Mouse (Mus musculus): ENCODE measurements at regions not wholly inside any gene's neighbourhood (a gene's known extent, or its start where the extent isn't known, plus 50 kb on each side); places are given as distances from the start of the nearest gene placed in this dataset.

DNA sequence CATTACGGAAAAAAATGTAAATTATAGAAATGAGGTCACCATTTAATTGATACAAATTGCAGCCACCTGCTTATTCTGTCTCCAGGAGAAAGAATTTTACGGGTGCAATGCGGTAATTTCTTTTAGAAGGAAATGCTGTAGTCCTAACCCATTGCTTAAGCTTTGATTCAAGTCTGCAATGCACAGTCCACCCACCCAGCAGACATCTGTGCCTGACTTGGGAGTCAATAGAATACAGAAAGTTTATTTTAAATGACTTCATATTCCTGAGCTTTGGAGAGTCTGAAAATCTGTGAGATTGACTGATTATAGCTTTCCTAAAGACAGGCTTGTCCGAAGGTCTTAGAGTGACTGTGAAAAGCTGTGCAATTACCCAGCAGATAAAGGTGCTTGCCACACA is 693.8 kb upstream of the Tmem132c start:
- Histone ChIP-seq H3K4me1 (no peaks in the 10 kb centered on the region), H3K9me3 (replicated peaks) (no peaks in the 10 kb centered on the region), H3K4me3 (replicated peaks) (no peak overlapping the region), H3K9ac (no peak overlapping the region), H3K27ac (no peak overlapping the region), H3K27me3 (no peaks in the 10 kb centered on the region), H3K4me2 (no peak overlapping the region), H3K36me3 (no peaks in the 10 kb centered on the region)
- 83% methylated on average over 4 of the region's 4 CpGs for WGBS
- no peak for ATAC-seq (replicated peaks; ENCODE audit: low FRiP score)

DNA sequence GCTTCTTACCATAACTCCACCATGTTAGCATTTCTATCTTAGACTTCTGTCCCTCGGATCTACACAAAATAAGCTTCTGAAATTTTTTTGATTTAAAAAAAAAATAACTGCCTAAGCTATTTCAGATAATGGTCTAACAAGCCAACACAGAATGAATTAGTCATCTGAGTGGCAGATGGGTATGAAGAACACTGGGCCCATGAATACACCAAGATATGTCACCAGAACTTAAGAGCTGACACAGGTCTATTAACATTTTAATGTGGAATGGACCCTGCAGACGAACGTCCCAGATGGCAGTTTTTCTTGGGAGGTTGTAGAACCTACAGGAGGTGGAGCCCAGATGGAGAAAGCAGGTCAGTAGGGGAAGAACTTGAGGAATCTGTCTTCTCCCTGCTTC is 689.9 kb upstream of the Tmem132c start:
- no peak overlapping the region for H3K27ac ChIP-seq
- H3K9me3 ChIP-seq (replicated peaks), result no peaks in the 10 kb centered on the region
- no peaks in the 10 kb centered on the region for H3K36me3 ChIP-seq
- no peak for ATAC-seq (replicated peaks; ENCODE audit: low FRiP score)
- H3K4me1 ChIP-seq, result no peaks in the 10 kb centered on the region
- WGBS, result 68% methylated on average over 3 of the region's 3 CpGs
- no peaks in the 10 kb centered on the region for H3K27me3 ChIP-seq
- H3K4me2 ChIP-seq, result no peak overlapping the region
- H3K4me3 ChIP-seq (replicated peaks), result no peak overlapping the region
- no peak overlapping the region for H3K9ac ChIP-seq

DNA sequence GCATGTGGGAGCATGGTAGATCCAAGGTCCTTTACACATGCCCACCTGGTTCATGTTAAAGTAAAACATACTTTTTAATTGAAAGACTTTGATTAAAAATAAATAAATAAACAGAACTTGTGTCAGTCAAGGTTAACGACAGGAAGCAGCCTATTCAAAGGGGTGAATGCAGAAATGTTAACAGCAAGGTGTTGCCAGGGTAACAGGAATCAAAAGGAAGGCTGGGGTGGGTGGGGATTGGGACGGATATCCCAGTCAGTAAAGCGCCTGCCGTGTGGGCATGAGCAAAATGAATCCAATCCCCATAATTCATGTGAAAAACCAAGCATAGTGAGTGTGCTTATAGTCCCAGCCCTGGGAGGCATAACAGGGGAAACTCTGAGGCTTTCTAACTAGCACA is 682.6 kb upstream of the Tmem132c start:
- H3K4me3 ChIP-seq (replicated peaks), result no peak overlapping the region
- 40% methylated on average over 4 of the region's 4 CpGs for WGBS

DNA sequence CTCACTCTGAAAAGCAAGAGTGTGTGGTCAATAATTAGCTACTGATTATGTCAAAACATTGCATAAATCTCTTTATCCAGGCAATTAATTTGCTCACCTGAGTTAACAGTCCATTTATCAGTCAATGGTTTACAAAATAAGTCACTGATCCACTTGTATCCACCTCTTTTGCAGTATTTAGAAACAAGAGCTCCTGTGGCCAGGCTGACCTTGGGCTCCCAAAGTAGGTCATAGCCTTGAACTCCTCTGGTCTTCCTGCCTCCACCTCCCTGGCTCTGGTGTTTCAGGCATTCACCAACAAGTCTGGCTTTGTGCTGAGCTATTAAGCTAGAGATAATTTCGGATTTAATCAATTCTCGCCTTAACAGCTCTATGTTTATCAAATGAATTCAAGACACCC is 675.8 kb upstream of the Tmem132c start:
- H3K9me3 ChIP-seq (replicated peaks), result no peaks in the 10 kb centered on the region
- ATAC-seq (replicated peaks; ENCODE audit: low FRiP score), result 0 out of 2 replicates have a peak, but pooled peaks have one; percentile 40
- WGBS, result 82% methylated on average over 2 of the region's 2 CpGs

More for the DNA sequence above, 682.6 kb upstream of the Tmem132c start:
- Histone ChIP-seq H3K4me2 (no peak overlapping the region), H3K9me3 (replicated peaks) (no peaks in the 10 kb centered on the region), H3K36me3 (no peaks in the 10 kb centered on the region), H3K27me3 (no peaks in the 10 kb centered on the region), H3K4me1 (no peaks in the 10 kb centered on the region), H3K27ac (no peak overlapping the region), H3K9ac (no peak overlapping the region)
- no peak for ATAC-seq (replicated peaks; ENCODE audit: low FRiP score)

DNA sequence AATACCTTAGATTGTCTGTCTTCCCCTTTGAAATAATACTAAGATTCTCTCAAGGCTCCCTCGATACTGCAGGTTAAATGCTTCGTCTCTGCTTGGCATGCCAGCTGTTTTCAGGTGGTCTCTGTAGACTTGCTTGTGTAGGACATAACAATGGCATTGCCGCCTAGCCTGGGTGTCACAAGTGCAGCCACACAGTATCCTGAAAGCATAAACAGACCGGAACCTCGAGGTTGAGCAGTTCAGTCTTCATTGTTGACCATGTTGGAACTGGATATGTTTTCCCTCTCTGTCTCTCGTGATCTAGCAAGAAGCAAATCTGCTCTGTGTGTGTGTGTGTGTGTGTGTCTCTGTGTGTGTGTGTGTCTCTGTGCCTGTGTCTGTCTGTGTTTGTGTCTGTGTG is 675.4 kb upstream of the Tmem132c start:
- H3K27me3 ChIP-seq, result no peaks in the 10 kb centered on the region
- WGBS, result 73% methylated on average over 6 of the region's 6 CpGs
- no peak overlapping the region for H3K4me2 ChIP-seq
- H3K9ac ChIP-seq, result no peak overlapping the region
- no peak overlapping the region for H3K4me3 ChIP-seq (replicated peaks)
- no peak overlapping the region for H3K27ac ChIP-seq
- no peaks in the 10 kb centered on the region for H3K9me3 ChIP-seq (replicated peaks)
- no peak for ATAC-seq (replicated peaks; ENCODE audit: low FRiP score)
- no peaks in the 10 kb centered on the region for H3K36me3 ChIP-seq
- H3K4me1 ChIP-seq, result no peaks in the 10 kb centered on the region

More for the DNA sequence above, 675.8 kb upstream of the Tmem132c start:
- Histone ChIP-seq H3K9ac (no peak overlapping the region), H3K4me3 (replicated peaks) (no peak overlapping the region), H3K4me2 (no peak overlapping the region), H3K36me3 (no peaks in the 10 kb centered on the region), H3K27me3 (no peaks in the 10 kb centered on the region), H3K4me1 (no peaks in the 10 kb centered on the region), H3K27ac (no peak overlapping the region)

DNA sequence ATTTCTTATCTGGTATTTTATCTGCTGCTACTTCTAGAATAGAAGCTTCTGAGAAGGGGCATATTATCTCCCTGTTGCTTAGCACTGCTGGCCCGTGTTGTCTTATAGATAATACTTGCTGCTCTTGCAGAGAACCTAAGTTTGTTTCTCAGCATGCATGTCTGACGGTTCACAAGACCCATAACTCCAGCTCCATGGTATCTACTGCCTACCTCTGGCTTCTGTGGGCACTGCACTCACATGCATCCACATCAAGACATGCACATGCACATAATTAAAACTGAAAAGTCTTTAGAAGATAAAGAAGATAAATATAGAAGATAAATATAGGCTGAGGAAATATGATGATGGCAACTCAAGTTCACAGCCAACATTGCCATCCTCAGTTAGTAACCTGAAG is 667.8 kb upstream of the Tmem132c start:
- Histone ChIP-seq H3K9ac (no peak overlapping the region), H3K9me3 (replicated peaks) (0 out of 2 replicates have a peak, but pooled peaks cover 5% of the 10 kb centered on the region), H3K4me2 (no peak overlapping the region), H3K27ac (no peak overlapping the region), H3K4me3 (replicated peaks) (no peak overlapping the region), H3K36me3 (no peaks in the 10 kb centered on the region), H3K4me1 (no peaks in the 10 kb centered on the region), H3K27me3 (no peaks in the 10 kb centered on the region)
- ATAC-seq (replicated peaks; ENCODE audit: low FRiP score), result no peak
- whole genome bisulfite sequencing, result 86% methylated on average over 2 of the region's 2 CpGs

DNA sequence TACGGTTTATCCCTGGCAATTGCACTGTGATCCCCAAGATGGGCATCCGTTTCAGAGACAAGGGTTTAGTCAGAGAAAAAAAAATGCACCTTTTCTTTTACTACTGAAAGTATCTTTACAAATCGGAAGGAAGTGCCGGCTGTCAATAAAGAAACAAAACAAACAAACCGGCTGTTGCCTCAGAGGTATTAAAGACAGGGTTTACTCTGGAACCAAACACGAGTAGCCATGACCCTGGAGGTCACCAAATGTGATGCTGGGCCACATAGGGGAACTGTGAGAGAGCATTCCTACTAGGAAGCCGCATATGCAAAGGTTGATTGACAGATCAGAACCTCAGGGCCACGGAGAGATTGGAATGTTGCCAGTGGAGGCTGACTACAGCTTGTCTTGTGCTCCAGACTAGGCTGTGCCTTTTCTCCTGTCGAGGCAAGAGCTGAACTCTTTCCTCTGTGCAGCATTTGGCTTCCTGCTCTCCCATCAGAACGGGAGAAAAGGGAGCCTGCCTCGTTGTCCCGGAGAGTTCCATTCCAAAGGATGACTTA is 643.8 kb upstream of the Tmem132c start:
- Histone ChIP-seq H3K4me3 (replicated peaks) (no peak overlapping the region), H3K4me2 (no peak overlapping the region), H3K27ac (no peak overlapping the region), H3K27me3 (no peaks in the 10 kb centered on the region), H3K9ac (no peak overlapping the region), H3K4me1 (no peaks in the 10 kb centered on the region), H3K9me3 (replicated peaks) (no peaks in the 10 kb centered on the region; the same call in 1 of the 2 replicates), H3K36me3 (no peaks in the 10 kb centered on the region)
- no peak for ATAC-seq (replicated peaks; ENCODE audit: low FRiP score)
- 50% methylated on average over 12 of the region's 12 CpGs for WGBS

DNA sequence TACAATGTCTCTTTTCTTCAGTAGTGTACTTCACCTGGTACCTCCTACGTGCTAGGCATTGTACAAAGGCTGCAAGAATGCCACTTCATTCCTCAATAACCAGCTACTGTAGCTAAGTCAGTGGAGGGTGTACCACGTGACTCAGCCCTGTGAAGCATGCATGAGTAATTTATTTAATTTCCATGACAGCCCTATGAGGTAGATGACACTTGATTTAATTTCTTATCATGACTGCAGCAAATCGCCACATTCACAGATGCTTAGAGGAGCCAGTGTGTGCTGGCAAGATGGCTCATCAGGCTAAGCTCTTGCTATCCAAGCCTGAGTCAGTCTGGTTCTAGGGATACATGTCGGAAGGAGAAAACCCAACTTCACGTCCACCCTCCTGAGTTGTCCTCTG is 642.0 kb upstream of the Tmem132c start:
- 79% methylated on average over 5 of the region's 5 CpGs for WGBS
- no peaks in the 10 kb centered on the region for H3K36me3 ChIP-seq
- H3K27ac ChIP-seq, result no peak overlapping the region
- H3K4me3 ChIP-seq (replicated peaks), result no peak overlapping the region
- no peak overlapping the region for H3K4me2 ChIP-seq
- no peaks in the 10 kb centered on the region; the same call in 1 of the 2 replicates for H3K9me3 ChIP-seq (replicated peaks)
- no peaks in the 10 kb centered on the region for H3K4me1 ChIP-seq
- no peak overlapping the region for H3K9ac ChIP-seq
- ATAC-seq (replicated peaks; ENCODE audit: low FRiP score), result no peak
- H3K27me3 ChIP-seq, result no peaks in the 10 kb centered on the region

DNA sequence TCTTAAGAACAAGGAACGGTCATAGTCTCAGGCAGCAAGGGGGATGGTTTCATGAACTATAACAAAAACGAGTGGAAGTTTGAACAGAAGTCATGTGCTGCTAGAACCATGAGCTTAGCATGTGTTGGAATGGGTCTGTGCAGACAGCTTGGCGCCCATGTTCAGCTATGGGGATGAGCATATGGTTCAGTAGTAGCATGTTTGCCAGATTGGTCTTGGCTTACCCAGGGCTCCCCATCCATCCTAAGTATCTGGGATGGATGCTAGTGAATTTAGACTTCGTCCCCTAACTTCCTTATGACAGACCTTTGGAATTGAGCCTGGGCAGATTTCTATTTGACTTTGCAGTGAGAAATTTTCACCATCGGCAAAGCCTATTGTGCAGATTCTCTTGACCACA is 634.9 kb upstream of the Tmem132c start:
- 79% methylated on average over 5 of the region's 5 CpGs for WGBS
- no peak overlapping the region for H3K27ac ChIP-seq
- H3K36me3 ChIP-seq, result no peaks in the 10 kb centered on the region
- H3K4me1 ChIP-seq, result no peaks in the 10 kb centered on the region
- no peaks in the 10 kb centered on the region for H3K27me3 ChIP-seq
- no peak overlapping the region for H3K9ac ChIP-seq
- ATAC-seq (replicated peaks; ENCODE audit: low FRiP score), result no peak
- no peaks in the 10 kb centered on the region for H3K9me3 ChIP-seq (replicated peaks)
- no peak overlapping the region for H3K4me3 ChIP-seq (replicated peaks)
- H3K4me2 ChIP-seq, result no peak overlapping the region

DNA sequence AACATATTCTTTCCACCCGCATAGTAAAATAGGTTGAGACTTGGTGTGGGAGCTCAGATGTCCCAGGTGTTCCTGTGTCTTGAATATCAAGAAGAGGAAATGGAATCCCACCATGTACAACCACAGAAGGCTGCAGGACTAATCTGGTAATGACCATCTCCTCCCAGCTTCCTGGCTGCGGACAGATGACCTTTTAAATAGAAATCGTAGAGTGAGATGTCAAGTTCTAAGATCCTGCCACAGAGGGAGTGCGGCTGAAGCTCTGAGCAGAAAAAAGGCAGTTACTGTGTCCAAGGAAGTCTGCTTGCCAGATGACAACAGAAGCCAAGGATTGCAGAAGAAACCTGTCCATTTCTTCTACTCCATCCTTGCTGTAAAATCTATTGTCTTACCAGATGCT is 629.0 kb upstream of the Tmem132c start:
- no peaks in the 10 kb centered on the region for H3K36me3 ChIP-seq
- ATAC-seq (replicated peaks; ENCODE audit: low FRiP score), result no peak
- H3K4me2 ChIP-seq, result no peak overlapping the region
- no peaks in the 10 kb centered on the region for H3K4me1 ChIP-seq
- no peaks in the 10 kb centered on the region for H3K27me3 ChIP-seq
- 72% methylated on average over 4 of the region's 4 CpGs for WGBS
- no peaks in the 10 kb centered on the region for H3K9me3 ChIP-seq (replicated peaks)
- H3K9ac ChIP-seq, result no peak overlapping the region
- no peak overlapping the region for H3K4me3 ChIP-seq (replicated peaks)
- no peak overlapping the region for H3K27ac ChIP-seq

DNA sequence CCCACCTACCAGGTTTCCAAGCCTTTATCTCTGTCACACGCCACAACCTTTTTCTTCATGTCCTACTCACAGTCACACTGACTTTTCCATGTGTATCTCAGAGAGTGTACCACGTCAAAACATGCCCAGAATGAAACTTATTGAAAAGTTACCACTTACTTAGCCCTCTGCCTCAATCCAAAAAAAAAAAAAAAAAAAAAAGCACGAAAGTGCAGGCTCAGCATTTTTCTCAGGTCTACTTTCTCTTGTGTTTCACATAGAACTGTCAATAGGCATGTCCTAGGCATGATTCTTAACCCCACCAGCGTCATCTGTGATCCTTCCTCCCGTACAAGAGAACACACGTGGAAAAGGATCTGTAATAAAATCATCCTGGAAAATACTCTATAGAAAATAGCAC is 619.1 kb upstream of the Tmem132c start:
- H3K9ac ChIP-seq, result no peak overlapping the region
- no peak overlapping the region for H3K4me2 ChIP-seq
- no peaks in the 10 kb centered on the region for H3K27me3 ChIP-seq
- H3K4me1 ChIP-seq, result no peaks in the 10 kb centered on the region
- no peak overlapping the region for H3K4me3 ChIP-seq (replicated peaks)
- no peak for ATAC-seq (replicated peaks; ENCODE audit: low FRiP score)
- no peak overlapping the region for H3K27ac ChIP-seq
- 85% methylated on average over 6 of the region's 6 CpGs for WGBS
- H3K9me3 ChIP-seq (replicated peaks), result no peaks in the 10 kb centered on the region
- H3K36me3 ChIP-seq, result no peaks in the 10 kb centered on the region

DNA sequence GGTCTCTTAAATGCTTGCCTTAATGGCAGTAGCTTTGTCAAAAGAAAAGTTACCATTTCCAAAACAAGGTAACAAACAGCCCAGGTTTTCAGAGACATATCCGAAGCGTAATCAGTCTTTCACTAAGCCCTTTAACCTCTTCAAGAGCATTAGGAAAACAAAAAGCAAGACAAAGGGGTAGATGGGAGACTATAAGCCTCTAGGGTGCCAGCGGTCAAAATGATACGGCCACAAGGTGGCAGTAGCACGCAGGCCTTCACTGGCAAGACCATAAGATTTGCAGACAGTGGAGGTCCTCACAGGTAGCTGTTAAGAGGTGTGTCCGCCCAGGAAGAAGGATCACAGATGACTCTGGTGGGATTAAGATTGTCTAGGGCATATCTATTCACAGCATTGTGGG is 618.4 kb upstream of the Tmem132c start:
- no peaks in the 10 kb centered on the region for H3K4me1 ChIP-seq
- no peaks in the 10 kb centered on the region for H3K36me3 ChIP-seq
- no peak overlapping the region for H3K4me2 ChIP-seq
- no peaks in the 10 kb centered on the region for H3K27me3 ChIP-seq
- H3K4me3 ChIP-seq (replicated peaks), result no peak overlapping the region
- 12% methylated on average over 6 of the region's 6 CpGs for whole genome bisulfite sequencing
- no peaks in the 10 kb centered on the region for H3K9me3 ChIP-seq (replicated peaks)
- ATAC-seq (replicated peaks; ENCODE audit: low FRiP score), result no peak
- H3K9ac ChIP-seq, result no peak overlapping the region
- H3K27ac ChIP-seq, result no peak overlapping the region

DNA sequence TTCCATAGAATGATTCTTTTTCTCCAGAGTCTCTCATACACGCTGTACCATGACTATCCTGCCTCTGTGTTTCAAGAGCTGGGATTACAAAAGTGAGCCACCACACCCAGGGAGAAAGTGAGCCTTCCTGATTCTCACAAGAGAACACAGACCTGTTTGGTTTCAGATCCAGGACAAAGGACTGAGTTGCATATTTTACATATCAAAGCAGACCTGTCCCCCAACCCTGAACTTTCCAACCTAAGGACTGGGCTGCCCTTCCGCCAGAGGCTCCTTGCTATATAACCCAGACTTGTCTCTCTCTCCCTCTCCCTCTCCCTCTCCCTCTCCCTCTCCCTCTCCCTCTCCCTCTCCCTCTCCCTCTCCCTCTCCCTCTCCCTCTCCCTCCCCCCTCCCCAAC is 611.8 kb upstream of the Tmem132c start:
- Histone ChIP-seq H3K4me1 (no peaks in the 10 kb centered on the region), H3K9me3 (replicated peaks) (no peaks in the 10 kb centered on the region), H3K9ac (no peak overlapping the region), H3K27ac (no peak overlapping the region), H3K4me3 (replicated peaks) (no peak overlapping the region), H3K27me3 (no peaks in the 10 kb centered on the region), H3K36me3 (no peaks in the 10 kb centered on the region), H3K4me2 (no peak overlapping the region)
- 23% methylated on average over 2 of the region's 2 CpGs for WGBS
- no peak for ATAC-seq (replicated peaks; ENCODE audit: low FRiP score)

All from kidney, embryonic 15.5 days (tissue).